Mouse (Mus musculus) heart, postnatal 25 days (tissue): ENCODE measurements around the gene Cdca4. TPM values are rescaled to one million over a fixed set of nuclear protein-coding genes. Genes with fewer than 3 reads are reported as not detected.

Source experiments
- DNase-seq: peaks from one replicate; pipeline ENCODE4 v3.0.0; 2022; ENCODE audit warnings: low spot score
- intact Hi-C: fragments of 180-260 bp; cut with DNase I; formaldehyde crosslinking; loops from one replicate; pipeline ENCODE4 v1.15.1; 2025
- total RNA-seq, 2 experiments: library from RNA; stranded (reverse); gene quantifications; 2 replicates each; pipeline ENCODE4 v1.2.3; 2021

The Cdca4 gene
- total RNA-seq, 2 experiments from 2014 or later: 6.4 to 7.6 TPM

GRCm38 (mm10) chr12:112770396-112770795 is 58.8 kb downstream of the Cdca4 start:
- intact Hi-C loops: no loop called here
- DNase-seq: no peak

Other genes with a start within 250 kb of the Cdca4 start
- gene Inf2, start 240.6 kb downstream of the Cdca4 start, total RNA-seq: 10 to 100 TPM; 15.8 to 20.0 TPM
- gene Adssl1, start 209.4 kb downstream of the Cdca4 start, total RNA-seq: 100 to 1,000 TPM; 147 TPM
- gene Siva1, start 184.7 kb downstream of the Cdca4 start, total RNA-seq: 10 to 100 TPM; 29.5 to 35.7 TPM
- gene Akt1, start 154.5 kb downstream of the Cdca4 start, total RNA-seq: 100 to 1,000 TPM; 206 to 215 TPM
- gene Zbtb42, start 150.6 kb downstream of the Cdca4 start, total RNA-seq: 1 to 10 TPM; 6.4 to 6.7 TPM
- 1 to 10 TPM; 7.7 to 9.8 TPM for gene Cep170b, start 109.0 kb downstream of the Cdca4 start, total RNA-seq
- 1 to 10 TPM; 5.6 to 6.9 TPM for gene Pld4, start 68.8 kb downstream of the Cdca4 start, total RNA-seq
- gene Ahnak2, start 26.8 kb downstream of the Cdca4 start, total RNA-seq: 10 to 100 TPM; 15.3 to 16.5 TPM
- 1 to 10 TPM; 1.5 to 1.9 TPM for gene Clba1, start 20.5 kb downstream of the Cdca4 start, total RNA-seq
- under 1 TPM in 1 of 2 experiments, not detected in 1; 0.23 TPM for gene Gpr132, start 38.8 kb upstream of the Cdca4 start, total RNA-seq
- gene Jag2, start 100.4 kb upstream of the Cdca4 start, total RNA-seq: 10 to 100 TPM; 22.4 to 34.7 TPM
- gene Nudt14, start 112.7 kb upstream of the Cdca4 start, total RNA-seq: 1 to 10 TPM; 4.4 to 5.7 TPM
- 10 to 100 TPM; 21.0 to 21.9 TPM for gene Btbd6, start 147.1 kb upstream of the Cdca4 start, total RNA-seq
- 10 to 100 TPM; 23.5 to 25.1 TPM for gene Brf1, start 171.3 kb upstream of the Cdca4 start, total RNA-seq
- gene Pacs2, start 185.1 kb upstream of the Cdca4 start, total RNA-seq: 10 to 100 TPM; 35.5 to 35.9 TPM
- not detected for gene Tex22, start 245.1 kb upstream of the Cdca4 start, total RNA-seq